Mouse (Mus musculus) B cell, adult 2 months (primary cell): Measurements from ENCODE around the gene Sh2d3c.

ENCODE experiments used
- DNase-seq, 2 experiments: peaks; one replicate each; pipeline ENCODE4 v3.0.0; 2022

Gene Sh2d3c

GRCm38 (mm10) chr2:32700966-32701743 is 19.7 kb upstream of the Sh2d3c start:
- no peak for DNase-seq

- no peak for DNase-seq
Observed at GRCm38 (mm10) chr2:32703046-32703445, 17.8 kb upstream of the Sh2d3c start.

DNA sequence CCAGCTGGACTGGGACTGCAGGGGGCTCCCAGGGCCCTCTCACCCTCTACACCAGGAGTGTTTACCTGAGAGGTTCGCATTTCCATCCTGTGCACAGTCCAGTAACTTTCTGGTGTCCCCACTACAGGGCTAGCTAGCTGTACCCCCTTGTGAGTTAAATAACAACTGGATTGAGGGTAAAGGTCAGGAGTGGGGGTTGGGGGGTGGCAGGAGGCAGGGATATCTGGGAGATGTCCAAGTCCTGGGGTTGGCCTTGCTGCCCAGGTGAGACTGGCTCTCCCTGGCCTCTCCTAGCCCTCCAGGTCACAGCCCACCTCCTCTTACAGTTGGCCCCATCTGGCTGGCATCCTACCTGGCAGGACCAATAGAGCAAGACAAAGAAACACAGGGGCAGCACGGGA is 16.8 kb upstream of the Sh2d3c start, which contains the start of gene Fpgs:
Fpgs (minus strand) TSS at position 125 of the 401 bp plus-strand sequence.
- DNase-seq, result no peak

DNA sequence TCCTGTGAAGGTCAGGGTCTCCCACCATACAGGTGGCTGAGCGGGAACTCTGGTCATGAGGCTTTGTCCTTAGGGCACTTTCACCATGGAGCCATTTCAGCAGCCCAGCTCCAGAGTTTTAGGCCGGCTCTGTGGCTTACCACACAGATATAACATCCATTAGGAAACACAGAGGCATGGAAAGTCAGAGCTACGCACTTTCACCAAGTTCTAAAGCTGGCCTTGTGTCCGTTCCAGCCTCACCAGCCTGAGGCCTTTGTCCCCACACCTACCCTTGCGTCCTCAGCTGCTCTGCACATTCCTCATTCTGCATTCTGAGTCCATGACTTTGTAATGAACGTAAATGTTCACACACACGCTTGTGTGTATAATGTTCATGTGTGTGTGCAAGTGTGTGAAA is 15.8 kb upstream of the Sh2d3c start:
- DNase-seq, result no peak

GRCm38 (mm10) chr2:32706971-32707370 is 13.9 kb upstream of the Sh2d3c start:
- DNase-seq, result no peak

DNA sequence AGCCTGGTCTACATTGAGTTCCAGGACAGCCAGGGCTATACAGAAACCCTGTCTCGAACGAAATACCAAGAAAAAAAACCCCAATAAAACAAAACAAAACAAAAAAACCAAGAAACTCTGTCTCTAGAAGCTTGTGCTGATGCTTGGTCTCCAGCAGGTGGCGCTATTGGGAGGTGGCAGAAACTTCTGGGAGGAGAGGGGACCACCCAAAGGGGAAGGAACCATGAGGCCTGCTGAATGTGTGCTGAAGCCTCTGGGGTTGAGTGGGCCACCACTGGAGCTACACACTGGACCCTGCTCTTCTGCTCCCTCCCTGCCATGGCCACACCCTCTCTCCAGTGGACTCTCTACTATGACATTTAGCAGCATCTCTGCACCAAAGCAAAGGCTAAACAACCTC is 12.2 kb upstream of the Sh2d3c start:
- DNase-seq, result peak; percentile 84 to 86

DNA sequence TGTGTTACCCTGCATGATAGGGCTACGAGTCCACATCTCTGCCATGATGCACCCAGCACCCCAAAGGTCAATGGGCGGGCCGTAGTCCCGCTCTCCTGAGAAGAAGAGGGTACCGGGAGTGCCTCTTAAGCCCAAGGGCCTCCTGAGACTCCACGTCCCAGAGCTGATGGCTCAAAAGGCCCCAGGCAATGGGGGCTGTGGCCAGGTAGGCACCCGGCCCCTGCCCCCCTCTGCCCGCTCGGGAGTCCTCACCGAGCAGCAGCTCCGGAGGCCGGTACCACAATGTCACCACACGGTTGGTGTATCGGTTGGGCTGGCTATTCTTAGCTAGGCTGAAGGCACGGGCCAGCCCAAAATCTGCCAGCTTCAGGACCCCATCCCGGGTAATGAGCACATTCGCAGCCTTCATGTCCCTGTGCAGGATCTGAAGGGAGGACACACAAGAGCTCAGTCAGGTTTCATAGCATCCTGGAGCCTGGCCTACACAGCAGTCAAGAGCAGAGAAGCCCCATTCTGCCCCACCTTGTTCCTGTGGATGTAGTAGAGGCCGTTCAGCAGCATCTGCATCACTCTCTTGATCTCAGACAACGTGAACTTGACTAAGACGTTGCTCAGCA is 11.2 kb upstream of the Sh2d3c start:
- DNase-seq, result no peak

GRCm38 (mm10) chr2:32710425-32710824 is 10.4 kb upstream of the Sh2d3c start:
- DNase-seq, result peak; percentile 58 to 68

DNA sequence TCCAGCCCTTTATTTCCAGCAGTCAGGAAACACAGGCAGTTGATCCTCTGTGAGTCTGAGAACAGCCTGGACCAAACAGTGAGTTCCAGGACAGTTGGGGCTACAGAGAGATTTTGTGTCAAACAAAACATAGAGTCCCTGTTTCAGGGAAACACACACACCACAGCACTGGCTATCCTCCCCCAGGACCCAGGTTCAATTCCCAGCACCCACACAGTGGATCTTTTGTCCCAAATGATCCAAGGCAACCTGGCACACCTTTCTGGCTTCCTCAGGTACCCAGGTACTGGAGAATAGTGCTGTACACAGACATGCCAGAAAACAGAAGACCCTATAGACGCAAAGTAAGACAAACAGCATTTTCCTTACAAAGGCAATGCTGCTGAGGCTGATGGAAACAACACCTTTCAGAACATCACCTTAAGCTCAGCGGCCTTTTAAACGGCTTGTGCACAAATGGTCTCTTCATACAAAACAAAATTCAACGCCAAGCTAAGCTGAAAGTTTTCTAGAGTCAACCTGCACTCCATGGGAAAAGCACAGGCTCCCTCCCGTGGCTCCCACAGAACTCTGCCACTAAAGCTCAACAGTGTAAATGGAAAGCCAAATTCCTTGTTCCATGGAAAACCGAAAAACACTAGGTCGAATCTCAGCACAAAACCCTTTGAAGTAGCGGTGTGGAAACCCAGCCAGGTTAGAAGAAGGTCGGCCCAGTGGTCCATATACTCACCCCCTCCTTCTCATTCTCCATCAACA is 9.4 kb upstream of the Sh2d3c start:
- no peak for DNase-seq

- peak; percentile 71 to 72 for DNase-seq
Observed at GRCm38 (mm10) chr2:32712108-32712551, 8.7 kb upstream of the Sh2d3c start.

DNA sequence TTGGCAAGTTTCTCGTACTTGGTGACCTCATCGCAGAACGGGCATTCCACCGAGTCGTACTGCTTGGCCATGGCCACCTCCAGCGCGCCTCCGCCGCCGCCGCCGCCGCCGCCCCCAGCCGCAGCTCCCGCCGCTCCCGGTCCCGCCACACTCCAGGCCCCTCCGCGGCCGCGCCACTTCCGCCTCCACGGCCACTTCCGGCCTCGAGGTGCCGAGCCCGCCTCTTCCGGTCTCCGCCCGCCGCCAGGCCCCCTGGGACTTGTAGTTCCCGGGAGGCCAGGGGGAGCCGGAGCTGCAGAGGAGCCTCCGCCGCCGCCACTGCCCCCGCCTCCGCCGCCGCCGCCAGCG is 8.3 kb upstream of the Sh2d3c start:
- DNase-seq, result peak; percentile 99

GRCm38 (mm10) chr2:32712934-32713817 is 7.7 kb upstream of the Sh2d3c start, which contains the start of gene Cdk9:
Gene Cdk9, minus strand, starts transcription at chr2:32713076.
- peak; percentile 97 to 98 for DNase-seq

DNA sequence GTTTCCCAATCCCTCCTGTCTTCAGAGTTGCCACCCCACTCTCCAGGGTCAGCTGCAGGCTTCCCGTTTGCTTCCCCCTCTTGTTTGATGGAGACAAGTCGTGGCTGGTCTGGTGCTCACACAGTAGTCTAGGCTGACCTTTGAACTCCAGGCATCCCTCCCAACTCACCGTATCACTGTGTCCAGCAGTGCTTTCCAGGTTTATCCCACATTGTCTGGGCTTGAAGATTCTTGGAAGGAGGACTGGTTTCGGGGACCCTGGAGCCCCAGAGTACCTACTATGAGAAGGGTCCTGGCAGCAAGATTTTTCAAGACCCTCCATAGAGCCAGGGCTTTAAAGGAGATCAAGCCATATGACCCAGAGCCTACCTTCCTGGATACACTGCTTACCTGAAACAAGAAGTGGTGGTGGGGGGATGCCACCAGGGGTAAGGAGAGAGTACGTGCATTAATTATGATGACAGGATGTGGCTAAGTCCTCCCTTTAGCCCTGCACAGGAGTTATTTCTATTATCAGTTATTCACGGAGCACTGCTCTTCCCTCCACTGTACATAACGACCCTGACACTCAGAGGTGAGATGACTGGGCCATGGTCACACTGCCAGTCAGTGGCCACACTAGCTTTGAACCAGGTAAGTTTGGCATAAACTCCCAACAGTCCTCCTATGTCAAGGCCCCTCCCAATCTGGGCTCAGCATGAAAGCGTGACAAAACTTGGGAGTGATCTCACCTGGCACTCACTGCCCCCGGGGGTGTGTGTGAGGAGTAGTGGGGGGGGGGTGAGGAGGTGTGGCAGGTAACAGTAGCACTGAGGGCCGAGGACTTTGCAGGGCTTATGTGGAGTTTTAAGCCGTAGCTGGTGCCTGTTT is 6.5 kb upstream of the Sh2d3c start:
- DNase-seq, result peak; percentile 52 to 63

- DNase-seq, result peak; percentile 80 to 82
Observed at GRCm38 (mm10) chr2:32714987-32715425, 5.8 kb upstream of the Sh2d3c start.

DNA sequence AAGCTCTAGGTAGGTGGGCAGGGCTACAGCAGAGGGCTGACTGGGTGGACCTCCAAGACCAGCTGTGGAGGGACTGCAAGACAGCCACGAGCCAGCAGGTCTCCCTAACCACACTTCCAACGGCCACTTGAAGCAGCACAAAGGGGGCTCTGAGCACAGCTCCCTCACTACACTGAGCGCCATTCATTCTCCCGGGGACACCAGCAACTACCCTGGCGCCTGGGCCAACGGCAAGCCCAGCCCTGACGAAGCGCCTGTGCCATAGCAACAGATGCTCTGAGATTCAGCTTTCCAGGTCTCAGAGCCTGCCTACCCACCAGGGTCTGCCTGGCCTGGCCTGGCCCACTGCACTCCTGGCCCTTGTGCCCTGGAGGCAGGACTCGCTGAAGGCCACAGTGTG is 2.1 kb upstream of the Sh2d3c start:
- no peak for DNase-seq

- peak; percentile 32 to 37 for DNase-seq
Observed at GRCm38 (mm10) chr2:32720053-32720452, 802 bp upstream of the Sh2d3c start.

GRCm38 (mm10) chr2:32722046-32722445 is 1.2 kb downstream of the Sh2d3c start:
- DNase-seq, result peak; percentile 22 to 25

DNA sequence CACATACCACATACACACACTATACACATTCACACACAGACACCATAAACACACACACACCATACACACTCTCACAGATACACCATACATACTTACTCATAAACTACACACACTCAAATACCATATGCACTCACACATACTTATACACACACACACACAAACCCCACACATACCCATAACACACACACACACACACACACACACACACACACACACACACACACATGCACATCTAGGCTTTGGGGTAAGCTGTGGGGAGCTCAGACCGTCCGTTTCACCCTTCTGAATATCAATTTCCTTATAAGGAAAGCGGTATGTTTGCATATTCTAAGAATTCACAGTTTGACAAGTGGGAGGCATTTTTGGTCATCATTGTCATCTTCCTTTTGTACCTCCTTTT is 1.7 kb downstream of the Sh2d3c start:
- DNase-seq, result no peak

GRCm38 (mm10) chr2:32724149-32724548 is 3.3 kb downstream of the Sh2d3c start:
- no peak for DNase-seq

DNA sequence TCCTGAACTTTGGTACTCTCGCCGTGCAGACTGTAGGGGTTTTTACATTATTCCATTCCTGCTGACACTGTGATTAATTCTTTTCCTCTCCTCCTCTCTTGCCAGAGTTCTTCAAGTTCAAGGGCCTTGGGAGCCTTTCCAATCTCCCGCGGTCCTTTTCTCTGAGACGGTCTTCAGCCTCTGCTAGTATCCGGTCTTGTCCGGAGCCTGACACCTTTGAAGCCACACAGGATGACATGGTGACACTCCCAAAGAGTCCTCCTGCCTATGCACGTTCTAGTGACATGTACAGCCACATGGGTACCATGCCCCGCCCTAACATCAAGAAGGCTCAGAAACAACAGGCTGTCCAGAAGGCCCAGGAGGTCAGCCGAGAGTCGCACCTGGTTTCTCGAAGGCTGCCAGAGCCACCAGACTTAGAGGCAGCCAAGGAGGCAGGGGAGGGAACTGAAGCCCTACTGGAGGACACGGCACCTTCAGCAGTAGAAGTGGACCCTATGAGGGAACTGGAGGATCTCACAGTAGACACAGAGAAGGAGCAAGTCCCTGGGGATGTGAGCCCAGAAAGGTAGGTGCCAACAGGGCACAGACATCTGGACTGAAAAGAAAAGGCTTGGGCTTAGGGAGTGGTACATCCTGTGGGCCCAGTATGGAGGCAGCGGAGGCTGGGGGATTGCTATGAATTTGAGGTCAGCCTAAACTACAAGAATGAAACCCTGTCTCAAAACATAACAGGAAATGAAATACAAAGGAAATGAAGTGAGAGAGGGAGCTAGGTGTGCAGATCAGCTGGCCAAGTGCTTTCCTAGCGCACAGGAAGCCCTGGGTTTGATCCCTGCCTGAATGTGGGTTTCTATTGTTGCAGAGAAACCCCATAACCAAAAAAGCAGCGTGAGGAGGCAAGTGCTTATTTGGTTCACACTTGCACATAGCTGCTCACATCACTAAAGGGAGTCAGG is 4.3 kb downstream of the Sh2d3c start:
- no peak for DNase-seq
